Mouse (Mus musculus) CH12.LX (cell line): ENCODE data around the gene Adamts16. TPM values are rescaled to one million over a fixed set of nuclear protein-coding genes. Genes with fewer than 3 reads are reported as not detected.

Source experiments
- DNase-seq: peaks from one replicate; pipeline ENCODE4 v3.0.0-alpha.2; 2013; ENCODE audit errors: extremely low read depth
- H3K27ac ChIP-seq: 2 replicates; pipeline ENCODE4 v1.5.1; 2012; ENCODE audit warnings: low read depth, mild to moderate bottlenecking, control low read depth, moderate library complexity; ENCODE audit not compliant: insufficient read depth
- H3K27me3 ChIP-seq: replicated peaks from 2 replicates; pipeline ENCODE3; 2012; ENCODE audit warnings: inconsistent platforms
- H3K36me3 ChIP-seq, 2 experiments: replicated peaks in 1 of 2; 2 replicates each; pipeline versions ENCODE3 to v1.6.1; 2012; ENCODE audit warnings: inconsistent platforms in 1 of 2, low read length in 1 of 2, mild to moderate bottlenecking in 1 of 2, mixed read lengths in 1 of 2, moderate library complexity in 1 of 2; ENCODE audit not compliant: control insufficient read depth in 1 of 2, insufficient read depth in 1 of 2
- H3K4me1 ChIP-seq, 2 experiments: 2 replicates each; pipeline ENCODE4 v1.6.1; 2012; ENCODE audit warnings: inconsistent platforms in 1 of 2, moderate library complexity in 1 of 2; ENCODE audit not compliant: insufficient read depth in 2 of 2, control insufficient read depth in 1 of 2
- H3K4me2 ChIP-seq: 2 replicates; pipeline ENCODE4 v1.6.1; 2012; ENCODE audit warnings: low read depth, mild to moderate bottlenecking, control low read depth; ENCODE audit not compliant: poor library complexity, insufficient read depth, severe bottlenecking
- H3K4me3 ChIP-seq, 3 experiments: fragments of 150-350 bp in 1 of 3; sonication (generic) in 1 of 3; replicated peaks in 1 of 3; 2 replicates each; pipeline versions ENCODE3 to v1.5.1; 2011 to 2012; ENCODE audit warnings: low read depth in 2 of 3, low read length in 2 of 3, mild to moderate bottlenecking in 2 of 3, moderate library complexity in 2 of 3, control low read depth in 1 of 3, improper control_type of control experiment in 1 of 3, inconsistent platforms in 1 of 3, mixed read lengths in 1 of 3; ENCODE audit not compliant: poor library complexity in 1 of 3
- H3K79me2 ChIP-seq: replicated peaks from 2 replicates; pipeline ENCODE4 v1.6.1; 2012; ENCODE audit warnings: mild to moderate bottlenecking, moderate library complexity; ENCODE audit not compliant: control insufficient read depth, poor library complexity, insufficient read depth, severe bottlenecking; ENCODE audit errors: extremely low read depth
- H3K9ac ChIP-seq: 2 replicates; pipeline ENCODE4 v1.6.1; 2012; ENCODE audit warnings: low read depth, mild to moderate bottlenecking, control low read depth, moderate library complexity; ENCODE audit not compliant: insufficient read depth
- H3K9me3 ChIP-seq: replicated peaks from 2 replicates; pipeline ENCODE3; 2012; ENCODE audit warnings: low read length, inconsistent platforms, mixed read lengths
- BHLHE40 ChIP-seq: IDR thresholded peaks from 2 replicates; pipeline ENCODE4 v1.6.1; 2011; ENCODE audit warnings: mild to moderate bottlenecking, low read depth, low read length, improper control_type of control experiment
- ELF1 ChIP-seq: IDR thresholded peaks from 2 replicates; pipeline ENCODE4 v1.6.1; 2014; ENCODE audit warnings: low read depth, mild to moderate bottlenecking, inconsistent platforms, low read length, improper control_type of control experiment
- ETS1 ChIP-seq: conservative IDR thresholded peaks from 2 replicates; pipeline ENCODE4 v1.6.1; 2012; ENCODE audit warnings: low read depth, mild to moderate bottlenecking, inconsistent platforms, low read length, improper control_type of control experiment, moderate library complexity
- GABPA ChIP-seq: IDR thresholded peaks from 2 replicates; pipeline ENCODE4 v1.6.1; 2012; ENCODE audit warnings: low read depth, low read length, improper control_type of control experiment, inconsistent platforms; ENCODE audit not compliant: insufficient replicate concordance
- HCFC1 ChIP-seq: IDR thresholded peaks from 2 replicates; pipeline ENCODE4 v1.6.1; 2012; ENCODE audit warnings: low read depth, mild to moderate bottlenecking, inconsistent platforms, low read length, improper control_type of control experiment
- IRF4 ChIP-seq: IDR thresholded peaks from 2 replicates; pipeline ENCODE4 v1.6.1; 2014; ENCODE audit warnings: low read depth, mild to moderate bottlenecking, inconsistent platforms, low read length, improper control_type of control experiment
- JUN ChIP-seq: IDR thresholded peaks from 2 replicates; pipeline ENCODE4 v1.6.1; 2011; ENCODE audit warnings: low read depth, mild to moderate bottlenecking, low read length, improper control_type of control experiment, moderate library complexity; ENCODE audit not compliant: insufficient read depth
- MEF2A ChIP-seq: IDR thresholded peaks from 2 replicates; pipeline ENCODE4 v1.6.1; 2014; ENCODE audit warnings: low read depth, mild to moderate bottlenecking, inconsistent platforms, low read length, improper control_type of control experiment, borderline replicate concordance
- MXI1 ChIP-seq: IDR thresholded peaks from 2 replicates; pipeline ENCODE4 v1.6.1; 2011; ENCODE audit warnings: mild to moderate bottlenecking, low read depth, low read length, improper control_type of control experiment
- PAX5 ChIP-seq: IDR thresholded peaks from 2 replicates; pipeline ENCODE4 v1.6.1; 2012; ENCODE audit warnings: low read length, inconsistent platforms, mixed read lengths
- POLR2AphosphoS2 ChIP-seq: IDR thresholded peaks from 2 replicates; pipeline ENCODE4 v1.6.1; 2011; ENCODE audit warnings: low read depth, low read length, improper control_type of control experiment
- RAD21 ChIP-seq: IDR thresholded peaks from 2 replicates; pipeline ENCODE4 v1.6.1; 2011; ENCODE audit warnings: low read depth, mild to moderate bottlenecking, low read length, improper control_type of control experiment, moderate library complexity
- RCOR1 ChIP-seq: conservative IDR thresholded peaks from 2 replicates; pipeline ENCODE4 v1.6.1; 2012; ENCODE audit warnings: low read depth, mild to moderate bottlenecking, inconsistent platforms, low read length, improper control_type of control experiment
- TBP ChIP-seq: conservative IDR thresholded peaks from 2 replicates; pipeline ENCODE4 v1.6.1; 2011; ENCODE audit warnings: low read depth, low read length, improper control_type of control experiment
- TCF12 ChIP-seq: IDR thresholded peaks from 2 replicates; pipeline ENCODE4 v1.6.1; 2014; ENCODE audit warnings: low read depth, mild to moderate bottlenecking, inconsistent platforms, low read length, improper control_type of control experiment
- ZKSCAN1 ChIP-seq: IDR thresholded peaks from 2 replicates; pipeline ENCODE4 v1.6.1; 2012; ENCODE audit warnings: low read depth, inconsistent platforms, low read length, improper control_type of control experiment, borderline replicate concordance
- ZMIZ1 ChIP-seq: IDR thresholded peaks from 2 replicates; pipeline ENCODE4 v1.6.1; 2012; ENCODE audit warnings: low read depth, mild to moderate bottlenecking, inconsistent platforms, low read length, improper control_type of control experiment
- dilution Hi-C: fragments of 300-500 bp; cut with MboI; formaldehyde crosslinking; loops from 2 replicates; pipeline ENCODE4 v1.14.3; 2020; ENCODE audit warnings: low sequenced_read_pairs; ENCODE audit not compliant: extremely low pct_unique_long_range_greater_than_20kb, extremely low pct_ligation_motif_present
- in situ Hi-C: fragments of 300-500 bp; cut with MboI; formaldehyde crosslinking; loops from 3 replicates; pipeline ENCODE4 v1.14.3; 2019; ENCODE audit warnings: low sequenced_read_pairs, low pct_ligation_motif_present, low pct_unique_long_range_greater_than_20kb, mixed read lengths
- polyA plus RNA-seq: library from polyadenylated mRNA; unstranded; fragments of >175 nt; gene quantifications from 2 replicates; pipeline ENCODE4 v1.2.1, GENCODE M21; 2012; ENCODE audit warnings: low read depth; ENCODE audit not compliant: insufficient read length
- total RNA-seq, 2 experiments: library from RNA; depleted of rRNA; stranded (reverse); fragments of 300-350 nt in 1 of 2; fragments of >200 nt in 1 of 2; gene quantifications; 2 replicates each; pipeline ENCODE4 v1.2.3; 2012 to 2014

Gene Adamts16
- total RNA-seq (2012; rRNA removed): not detected in 2 replicates
- not detected in 2 replicates for total RNA-seq (2014; rRNA removed)
- polyA plus RNA-seq: not detected in 2 replicates

GRCm38 (mm10) chr13:70841421-70841904 lies at the start of gene Adamts16:
TSS of gene Adamts16 (minus strand) at chr13:70841811.
- no peaks in the 10 kb centered on the region for H3K36me3 ChIP-seq
- no peak for DNase-seq
- no peaks in the 10 kb centered on the region for H3K9me3 ChIP-seq
- peaks cover 2% of the 10 kb centered on the region for H3K27me3 ChIP-seq
- no peak within 1 kb of the TSS for H3K4me3 ChIP-seq
- no peak within 1 kb of the TSS for H3K27ac ChIP-seq
- no peak within 1 kb of the TSS for H3K4me2 ChIP-seq
- H3K9ac ChIP-seq: no peak within 1 kb of the TSS
- H3K79me2 ChIP-seq: no peaks in the 10 kb centered on the region
- in situ Hi-C loops: no loop called here
- H3K4me1 ChIP-seq: peaks cover 0 to 15% of the 10 kb centered on the region in 2 experiments; a peak in 2 of 4 replicates
- dilution Hi-C loops: no loop called here
- no peak for TF ChIP-seq TBP
- TF ChIP-seq MEF2A: no peak
- TF ChIP-seq BHLHE40: no peak
- no peak for TF ChIP-seq MXI1
- TF ChIP-seq HCFC1: no peak
- TF ChIP-seq ZMIZ1: no peak
- no peak for TF ChIP-seq RAD21
- no peak for TF ChIP-seq GABPA

GRCm38 (mm10) chr13:70887136-70887535 lies 45.5 kb upstream of the Adamts16 start:
- Histone ChIP-seq H3K9me3 (no peaks in the 10 kb centered on the region), H3K36me3 (no peaks in the 10 kb centered on the region), H3K79me2 (no peaks in the 10 kb centered on the region), H3K9ac (no peak overlapping the region), H3K4me3 (no peak overlapping the region), H3K4me1 (peaks cover 0 to 3% of the 10 kb centered on the region in 2 experiments; a peak in 1 of 4 replicates), H3K27ac (no peak overlapping the region), H3K27me3 (no peaks in the 10 kb centered on the region), H3K4me2 (no peak overlapping the region)
- in situ Hi-C loops: no loop called here
- dilution Hi-C loops: no loop called here
- TF ChIP-seq ETS1: no peak
- no peak for TF ChIP-seq IRF4
- TF ChIP-seq JUN: no peak
- no peak for TF ChIP-seq ZKSCAN1
- no peak for TF ChIP-seq TCF12
- no peak for TF ChIP-seq ELF1
- TF ChIP-seq RCOR1: no peak
- no peak for TF ChIP-seq POLR2AphosphoS2
- TF ChIP-seq PAX5: no peak
- no peak for TF ChIP-seq MXI1
- no peak for DNase-seq
